Mouse (Mus musculus): ENCODE measurements around the gene Dennd1c. TPM values are rescaled to one million over a fixed set of nuclear protein-coding genes. Genes with fewer than 3 reads are reported as not detected.

The Dennd1c gene
- total and polyA plus RNA-seq, 3 experiments = 3.8 to 20.7 TPM; not detected in 1

DNA sequence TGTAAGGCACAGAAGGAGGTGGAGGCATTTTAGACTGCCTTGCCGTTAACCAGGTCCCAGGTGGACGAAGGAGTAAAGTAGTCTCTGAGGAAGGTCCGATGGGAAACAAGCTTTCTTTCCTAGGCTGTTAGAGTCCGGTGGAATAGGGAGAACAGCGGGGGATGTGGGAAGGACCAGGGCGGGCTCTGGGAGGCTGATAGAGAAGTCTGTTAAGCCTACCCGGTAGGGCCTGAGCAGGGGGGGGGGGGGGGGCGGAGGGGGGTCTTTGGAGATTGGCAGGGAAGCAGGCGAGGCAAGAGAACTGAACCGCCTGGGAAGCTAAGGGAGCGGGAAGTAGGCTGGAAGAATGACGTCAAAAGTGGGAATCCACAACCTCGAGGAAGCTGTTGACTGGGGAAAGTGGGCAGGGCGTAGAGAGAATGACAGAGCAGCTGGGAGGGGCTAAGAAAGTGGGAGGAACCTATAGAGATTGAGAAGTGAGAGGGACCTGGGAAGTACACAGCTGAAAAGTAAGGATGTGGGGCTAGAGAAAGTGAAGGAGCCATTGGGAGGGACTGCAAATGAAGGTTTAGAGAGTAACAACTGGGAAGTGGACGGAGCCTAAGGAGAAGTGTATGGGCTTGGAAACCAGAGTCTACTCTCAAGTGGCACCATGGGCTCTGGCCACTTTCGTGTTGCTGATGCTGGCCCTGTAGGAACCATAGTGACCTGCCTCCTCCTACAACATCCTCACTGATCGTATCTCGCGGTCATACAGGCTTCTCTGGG, 17.7 kb upstream of the Dennd1c start:
- Histone ChIP-seq H3K9me3 (replicated peaks; ENCODE audit: insufficient read depth, low read length) (no peaks in the 10 kb centered on the region), H3K27ac (ENCODE audit: control insufficient read depth, low read depth, low read length) (no peak overlapping the region), H3K4me1 (ENCODE audit: control insufficient read depth in 1 of 2, insufficient read depth in 2 of 2, low read length in 2 of 2) (peaks cover 0 to 4% of the 10 kb centered on the region in 2 experiments; a peak in 1 of 4 replicates), H3K36me3 (ENCODE audit: control insufficient read depth in 1 of 2, insufficient read depth in 2 of 2, low read length in 2 of 2) (no peaks in the 10 kb centered on the region), H3K4me3 (ENCODE audit: control insufficient read depth in 1 of 2, insufficient read depth in 1 of 2, low read depth in 2 of 2, low read length in 2 of 2) (no peak overlapping the region), H3K9ac (ENCODE audit: control insufficient read depth, low read depth, low read length, poor library complexity, severe bottlenecking) (no peak overlapping the region), H3K27me3 (ENCODE audit: control insufficient read depth in 1 of 2, insufficient read depth in 2 of 2, low read length in 2 of 2) (no peaks in the 10 kb centered on the region), H3K79me2 (ENCODE audit: control insufficient read depth, insufficient read depth, low read length, poor library complexity) (no peaks in the 10 kb centered on the region)
- peak; percentile 54 for DNase-seq (ENCODE audit: low read depth, low spot score)
- no peak for TF ChIP-seq CHD1 (IDR thresholded peaks at IDR 0.05; ENCODE audit: low read depth, low read length)
- no peak for TF ChIP-seq ELF1 (IDR thresholded peaks at IDR 0.05; ENCODE audit: low read depth, low read length)
- TF ChIP-seq ZNF384 (IDR thresholded peaks at IDR 0.05; ENCODE audit: low read depth, low read length) = no peak
- no peak for TF ChIP-seq ZMIZ1 (IDR thresholded peaks at IDR 0.05; ENCODE audit: low read depth, low read length)
- no peak for TF ChIP-seq E2F4 (IDR thresholded peaks at IDR 0.05; ENCODE audit: borderline replicate concordance, low read depth, low read length)
- TF ChIP-seq JUND (IDR thresholded peaks at IDR 0.05; ENCODE audit: low read depth, low read length) = no peak
- TF ChIP-seq CTCF (IDR thresholded peaks at IDR 0.05 in 2 of 3, conservative IDR thresholded peaks at IDR 0.05 in 1 of 3; ENCODE audit: control insufficient read depth in 1 of 3, insufficient read depth in 1 of 3, low read depth in 2 of 3, low read length in 3 of 3, poor library complexity in 1 of 3, severe bottlenecking in 1 of 3) = no peak
- TF ChIP-seq UBTF (IDR thresholded peaks at IDR 0.05; ENCODE audit: borderline replicate concordance, insufficient read depth, low read depth, low read length) = no peak
- TF ChIP-seq USF2 (IDR thresholded peaks at IDR 0.05; ENCODE audit: borderline replicate concordance in 1 of 2, insufficient read depth in 1 of 2, low read depth in 1 of 2, low read length in 2 of 2) = no peak
- TF ChIP-seq POLR2A (IDR thresholded peaks at IDR 0.05; ENCODE audit: control insufficient read depth in 1 of 2, insufficient read depth in 1 of 2, low read depth in 1 of 2, low read length in 2 of 2, poor library complexity in 1 of 2) = no peak
- no peak for TF ChIP-seq MXI1 (IDR thresholded peaks at IDR 0.05; ENCODE audit: low read depth, low read length)
- no peak for TF ChIP-seq TBP (IDR thresholded peaks at IDR 0.05; ENCODE audit: low read depth, low read length)
- TF ChIP-seq ETS1 (IDR thresholded peaks at IDR 0.05; ENCODE audit: low read depth, low read length) = no peak
- TF ChIP-seq MAX (IDR thresholded peaks at IDR 0.05; ENCODE audit: low read length) = no peak
- TF ChIP-seq BHLHE40 (IDR thresholded peaks at IDR 0.05; ENCODE audit: borderline replicate concordance, low read depth, low read length) = no peak
- TF ChIP-seq MYB (IDR thresholded peaks at IDR 0.05; ENCODE audit: low read depth, low read length) = no peak
- no peak for TF ChIP-seq GABPA (IDR thresholded peaks at IDR 0.05; ENCODE audit: low read depth, low read length)
- no peak for TF ChIP-seq MEF2A (IDR thresholded peaks at IDR 0.05; ENCODE audit: extremely low read depth, insufficient replicate concordance, low read depth, low read length, poor library complexity, severe bottlenecking)
- no peak for TF ChIP-seq NELFE (IDR thresholded peaks at IDR 0.05; ENCODE audit: low read depth, low read length)

DNA sequence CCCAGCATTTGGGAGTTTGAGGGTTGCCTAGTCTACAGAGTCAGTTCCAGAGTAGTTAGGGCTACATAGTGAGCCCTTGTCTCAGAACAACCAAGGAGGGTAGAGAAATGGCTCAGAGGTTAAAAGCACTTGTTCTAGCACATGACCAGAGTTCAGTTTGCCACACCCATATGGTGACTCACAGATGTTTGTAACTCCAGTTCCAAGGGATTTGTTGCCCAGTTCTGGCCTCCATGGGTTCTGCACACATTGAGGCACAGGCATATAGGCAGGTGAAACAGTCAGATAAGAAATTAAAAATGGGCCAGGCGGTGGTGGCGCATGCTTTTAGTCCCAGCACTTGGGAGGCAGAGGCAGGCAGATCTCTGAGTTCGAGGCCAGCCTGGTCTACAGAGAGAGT, 15.9 kb upstream of the Dennd1c start:
- Histone ChIP-seq H3K4me1 (ENCODE audit: control insufficient read depth in 1 of 2, insufficient read depth in 2 of 2, low read length in 2 of 2) (peaks cover 0 to 4% of the 10 kb centered on the region in 2 experiments; a peak in 1 of 4 replicates), H3K4me3 (ENCODE audit: control insufficient read depth in 1 of 2, insufficient read depth in 1 of 2, low read depth in 2 of 2, low read length in 2 of 2) (no peak overlapping the region), H3K79me2 (ENCODE audit: control insufficient read depth, insufficient read depth, low read length, poor library complexity) (no peaks in the 10 kb centered on the region), H3K9ac (ENCODE audit: control insufficient read depth, low read depth, low read length, poor library complexity, severe bottlenecking) (no peak overlapping the region), H3K27ac (ENCODE audit: control insufficient read depth, low read depth, low read length) (no peak overlapping the region), H3K36me3 (ENCODE audit: control insufficient read depth in 1 of 2, insufficient read depth in 2 of 2, low read length in 2 of 2) (no peaks in the 10 kb centered on the region), H3K9me3 (replicated peaks; ENCODE audit: insufficient read depth, low read length) (no peaks in the 10 kb centered on the region), H3K27me3 (ENCODE audit: control insufficient read depth in 1 of 2, insufficient read depth in 2 of 2, low read length in 2 of 2) (no peaks in the 10 kb centered on the region)
- DNase-seq (ENCODE audit: low read depth, low spot score) = peak; percentile 61
- TF ChIP-seq TBP (IDR thresholded peaks at IDR 0.05; ENCODE audit: low read depth, low read length) (peak; percentile 71), TAL1 (IDR thresholded peaks at IDR 0.05; ENCODE audit: low read length) (peak; percentile 38), MAX (IDR thresholded peaks at IDR 0.05; ENCODE audit: low read length) (no peak), USF1 (IDR thresholded peaks at IDR 0.05; ENCODE audit: low read depth, low read length) (no peak)

All from MEL (cell line).